Mouse (Mus musculus) brain, embryonic 14.5 days (tissue): Measurements from ENCODE around the gene Anapc16.

Source experiments
- CTCF ChIP-seq: fragments of 200-500 bp; IDR thresholded peaks from 2 replicates; pipeline ENCODE4 v1.5.1; 2012; ENCODE audit warnings: inconsistent platforms, mild to moderate bottlenecking, moderate library complexity, borderline replicate concordance; ENCODE audit not compliant: insufficient read depth, insufficient read length; ENCODE audit errors: extremely low read depth
- POLR2A ChIP-seq: fragments of 200-500 bp; IDR thresholded peaks from 2 replicates; pipeline ENCODE4 v1.6.1; 2012; ENCODE audit warnings: mild to moderate bottlenecking, inconsistent platforms, borderline replicate concordance; ENCODE audit not compliant: poor library complexity, insufficient read depth, insufficient read length, severe bottlenecking; ENCODE audit errors: extremely low read depth

GRCm38 (mm10) chr10:59991262-59991880 is 11.6 kb downstream of the Anapc16 start:
- TF ChIP-seq CTCF (no peak), POLR2A (no peak)
